Mouse (Mus musculus) ES-E14 (cell line): ENCODE data around the gene Tex14. TPM values are rescaled to one million over a fixed set of nuclear protein-coding genes. Genes with fewer than 3 reads are reported as not detected.

Experiments used
- total RNA-seq: library from RNA; depleted of rRNA; stranded (reverse); fragments of 300-350 nt; gene quantifications from 2 replicates; pipeline ENCODE4 v1.2.3, GENCODE M21; 2012; rRNA removed

The Tex14 gene
- total RNA-seq, 1 experiment: 11.4 TPM

Other genes starting within 250 kb of the Tex14 start
- gene Ppm1e, start 46.0 kb upstream of the Tex14 start, total RNA-seq: 0.54 and 0.63 TPM in 2 replicates
- 6.7 and 9.9 TPM in 2 replicates for gene Rad51c, start 111 bp upstream of the Tex14 start, total RNA-seq
- gene Gm11492, start 161.6 kb downstream of the Tex14 start, total RNA-seq: 0.27 and 0.32 TPM in 2 replicates
- 6.1 and 6.6 TPM in 2 replicates for gene Sept4, start 163.8 kb downstream of the Tex14 start, total RNA-seq
- 26.2 and 27.7 TPM in 2 replicates for gene Mtmr4, start 187.1 kb downstream of the Tex14 start, total RNA-seq
- gene Hsf5, start 212.1 kb downstream of the Tex14 start, total RNA-seq: 0.32 and 0.40 TPM in 2 replicates